Mouse (Mus musculus): ENCODE measurements at regions not wholly inside any gene's neighbourhood (a gene's known extent, or its start where the extent isn't known, plus 50 kb on each side); places are given as distances from the start of the nearest gene placed in this dataset.

- TF ChIP-seq CTCF (IDR thresholded peaks at IDR 0.05 in 2 of 3, conservative IDR thresholded peaks at IDR 0.05 in 1 of 3; ENCODE audit: control insufficient read depth in 1 of 3, insufficient read depth in 1 of 3, low read depth in 2 of 3, low read length in 3 of 3, poor library complexity in 1 of 3, severe bottlenecking in 1 of 3) (no peak), POLR2A (IDR thresholded peaks at IDR 0.05; ENCODE audit: control insufficient read depth in 1 of 2, insufficient read depth in 1 of 2, low read depth in 1 of 2, low read length in 2 of 2, poor library complexity in 1 of 2) (no peak), GATA1 (IDR thresholded peaks at IDR 0.05; ENCODE audit: low read depth, low read length) (no peak), ETS1 (IDR thresholded peaks at IDR 0.05; ENCODE audit: low read depth, low read length) (no peak), TAL1 (IDR thresholded peaks at IDR 0.05; ENCODE audit: low read length) (no peak), E2F4 (IDR thresholded peaks at IDR 0.05; ENCODE audit: borderline replicate concordance, low read depth, low read length) (no peak), USF1 (IDR thresholded peaks at IDR 0.05; ENCODE audit: low read depth, low read length) (no peak), GABPA (IDR thresholded peaks at IDR 0.05; ENCODE audit: low read depth, low read length) (no peak), MEF2A (IDR thresholded peaks at IDR 0.05; ENCODE audit: extremely low read depth, insufficient replicate concordance, low read depth, low read length, poor library complexity, severe bottlenecking) (no peak), JUND (IDR thresholded peaks at IDR 0.05; ENCODE audit: low read depth, low read length) (no peak)
Observed at GRCm38 (mm10) chr15:60119926-60120325, 103.5 kb upstream of the 4933412E24Rik start.

All from MEL (cell line).